Mouse (Mus musculus) liver, postnatal 0 days (tissue): Measurements from ENCODE around the gene Mad1l1.

Experiments used
- CTCF ChIP-seq: sonication (generic); IDR thresholded peaks from 2 replicates; pipeline ENCODE4 v1.5.1; 2016; ENCODE audit warnings: antibody characterized with exemption, low read depth
- EP300 ChIP-seq: IDR thresholded peaks from 2 replicates; pipeline ENCODE4 v1.6.1; 2016; ENCODE audit warnings: antibody characterized with exemption, low read depth, mild to moderate bottlenecking

DNA sequence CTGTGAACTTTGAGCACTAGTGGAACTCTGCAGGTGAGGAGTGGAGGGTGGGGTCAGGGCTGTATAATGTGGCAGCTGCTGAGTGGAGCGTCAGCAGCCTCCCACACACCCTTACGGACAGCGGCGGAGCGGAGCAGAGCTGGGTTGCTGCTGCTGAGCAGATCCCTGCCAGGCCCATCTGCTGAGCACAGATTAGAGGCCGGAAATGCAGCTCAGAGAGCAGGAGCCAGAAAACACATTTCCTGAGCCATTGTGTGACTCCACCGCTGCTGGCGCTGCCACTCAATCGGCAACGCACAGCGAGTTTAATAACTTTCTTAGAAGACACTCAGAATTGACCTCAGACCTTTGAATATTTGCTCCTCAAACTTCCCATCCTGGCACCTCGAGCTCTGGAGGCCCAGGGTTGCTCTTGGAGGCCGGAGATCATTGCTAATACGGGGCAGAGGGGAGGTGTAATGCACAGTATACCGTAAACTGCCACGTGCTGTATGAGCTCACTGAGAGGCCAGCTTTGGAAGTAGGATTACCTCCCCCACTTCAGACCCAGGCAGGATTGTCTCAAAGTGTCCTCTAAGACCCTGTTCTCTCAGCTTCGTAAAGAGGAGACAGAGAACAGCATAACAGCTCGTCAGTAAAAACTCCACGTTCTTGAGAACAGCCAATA, 112.5 kb downstream of the Mad1l1 start:
- TF ChIP-seq CTCF (0 out of 2 replicates have a peak, but pooled peaks have one; percentile 25), EP300 (peak; percentile 68; the same call in 1 of the 2 replicates)
